Mouse (Mus musculus): Measurements from ENCODE around the gene Adgrg6.

- TF ChIP-seq CTCF (conservative IDR thresholded peaks at IDR 0.05; ENCODE audit: low read length) (no peak), POU5F1 (IDR thresholded peaks at IDR 0.05; ENCODE audit: borderline replicate concordance, low read length) (no peak)
Observed at GRCm38 (mm10) chr10:14401744-14402143, 143.7 kb downstream of the Adgrg6 start.
